Mouse (Mus musculus) hindbrain, postnatal 0 days (tissue): Measurements from ENCODE around the gene Dyrk2. TPM values are rescaled to one million over a fixed set of nuclear protein-coding genes. Genes with fewer than 3 reads are reported as not detected.

ENCODE experiments used
- ATAC-seq: fragments of 200-750 bp; cut with Nextera tagmentation; 2 replicates; pipeline ENCODE4 v1.8.0; 2017; ENCODE audit warnings: mild to moderate bottlenecking, moderate TSS enrichment, moderate library complexity
- DNase-seq: peaks from one replicate; pipeline ENCODE4 v3.0.0-alpha.2; 2015; ENCODE audit warnings: low spot score
- H3K27ac ChIP-seq: fragments of 300-500 bp; sonication (generic); 2 replicates; pipeline ENCODE4 v1.5.1; 2014; ENCODE audit warnings: mild to moderate bottlenecking
- H3K27me3 ChIP-seq: fragments of 300-500 bp; sonication (generic); 2 replicates; pipeline ENCODE4 v1.6.1; 2014; ENCODE audit warnings: low read length, mixed read lengths; ENCODE audit not compliant: insufficient read depth
- H3K36me3 ChIP-seq: fragments of 300-500 bp; sonication (generic); 2 replicates; pipeline ENCODE4 v1.6.1; 2014; ENCODE audit warnings: low read length, mixed read lengths; ENCODE audit not compliant: insufficient read depth
- H3K4me1 ChIP-seq: fragments of 300-500 bp; sonication (generic); 2 replicates; pipeline ENCODE4 v1.6.1; 2014; ENCODE audit warnings: antibody characterized with exemption, low read length, mixed read lengths; ENCODE audit not compliant: insufficient read depth
- H3K4me2 ChIP-seq: fragments of 300-500 bp; sonication (generic); 2 replicates; pipeline ENCODE4 v1.6.1; 2014; ENCODE audit warnings: low read depth, mild to moderate bottlenecking, low read length, moderate library complexity, mixed read lengths
- H3K4me3 ChIP-seq: fragments of 300-500 bp; sonication (generic); 2 replicates; pipeline ENCODE4 v1.5.1; 2014; ENCODE audit warnings: low read length
- H3K9ac ChIP-seq: fragments of 300-500 bp; sonication (generic); replicated peaks from 2 replicates; pipeline ENCODE4 v1.6.1; 2014; ENCODE audit warnings: mild to moderate bottlenecking, low read length, moderate library complexity, mixed read lengths
- H3K9me3 ChIP-seq: fragments of 300-500 bp; sonication (generic); 2 replicates; pipeline ENCODE4 v1.6.1; 2016; ENCODE audit warnings: low read length, mixed read lengths
- CTCF ChIP-seq: IDR thresholded peaks from 2 replicates; pipeline ENCODE4 v1.5.1; 2016; ENCODE audit warnings: antibody characterized with exemption, control low read depth, low read depth
- WGBS: fragments of 180-500 bp; shearing (Covaris S2); extraction: QIAGEN DNeasy Blood & Tissue Kit; methylation state at CpG from one replicate; pipeline ENCODE4 v1.1.7; 2014; 5-methylcytosine and 5-hydroxymethylcytosine counted together
- polyA plus RNA-seq: library from polyadenylated mRNA; unstranded; fragments of >200 nt; fragmentation: Nextera tagmentation; extraction: Ambion mirVana; gene quantifications from 2 replicates; pipeline ENCODE4 v1.2.1, GENCODE M21; 2015
- total RNA-seq: library from RNA; depleted of rRNA; stranded (reverse); fragments of >200 nt; gene quantifications from 2 replicates; pipeline ENCODE4 v1.2.3, GENCODE M21; 2014; rRNA removed

The Dyrk2 gene
- total RNA-seq (30.8 and 52.7 TPM in 2 replicates), polyA plus RNA-seq (7.7 and 8.0 TPM in 2 replicates)

DNA sequence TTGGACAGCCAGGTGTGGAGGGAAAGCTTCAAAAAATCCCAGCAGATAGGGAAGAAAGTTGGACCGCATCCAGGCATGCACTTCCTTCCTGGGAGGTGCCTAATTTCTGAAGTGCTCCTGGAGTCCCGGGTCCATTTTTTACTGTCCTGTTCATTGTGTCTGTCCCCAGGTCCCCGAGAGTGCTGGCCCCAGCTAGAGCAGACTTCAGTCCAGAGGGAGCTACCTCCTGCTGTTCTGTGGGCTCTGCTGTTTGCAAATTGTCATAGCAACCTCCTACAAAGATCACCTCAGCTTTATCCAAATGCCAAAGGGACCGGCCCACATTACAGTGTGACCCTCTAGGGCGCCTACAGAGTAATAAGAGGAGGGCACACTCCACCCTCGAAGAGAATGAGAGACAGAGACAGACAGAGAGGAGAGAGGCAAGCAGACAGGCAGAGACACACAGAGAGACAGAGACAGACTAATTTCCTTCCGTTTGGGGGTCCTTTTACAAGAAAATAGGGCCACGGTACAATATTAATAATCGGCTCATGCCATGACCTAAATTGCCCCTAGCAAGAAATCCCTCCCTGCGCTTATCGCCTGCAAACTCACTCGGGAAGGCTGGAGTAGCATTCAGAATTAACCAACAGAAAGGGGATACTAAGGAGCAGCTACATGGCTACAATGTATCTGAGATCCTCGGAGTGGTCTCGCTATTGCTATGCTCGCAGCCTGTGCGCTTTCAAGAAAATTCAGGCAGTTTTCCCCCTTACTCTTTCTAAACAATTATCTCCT, at the start of gene Dyrk2:
Gene Dyrk2, minus strand, starts transcription at position 9 of the 780 bp plus-strand sequence.
- Histone ChIP-seq H3K4me3 (peak within 1 kb of the TSS; percentile 80), H3K36me3 (no peaks in the 10 kb centered on the region; the same call in 1 of the 2 replicates), H3K9ac (peak within 1 kb of the TSS; percentile 96), H3K27me3 (no peaks in the 10 kb centered on the region), H3K4me2 (peak within 1 kb of the TSS; percentile 70), H3K4me1 (peaks cover 14% of the 10 kb centered on the region), H3K9me3 (no peaks in the 10 kb centered on the region), H3K27ac (peak within 1 kb of the TSS; percentile 96)
- ATAC-seq (no peak), DNase-seq (peak; percentile 66)
- WGBS, result 3% methylated on average over 16 of the region's 16 CpGs
- no peak for TF ChIP-seq CTCF

DNA sequence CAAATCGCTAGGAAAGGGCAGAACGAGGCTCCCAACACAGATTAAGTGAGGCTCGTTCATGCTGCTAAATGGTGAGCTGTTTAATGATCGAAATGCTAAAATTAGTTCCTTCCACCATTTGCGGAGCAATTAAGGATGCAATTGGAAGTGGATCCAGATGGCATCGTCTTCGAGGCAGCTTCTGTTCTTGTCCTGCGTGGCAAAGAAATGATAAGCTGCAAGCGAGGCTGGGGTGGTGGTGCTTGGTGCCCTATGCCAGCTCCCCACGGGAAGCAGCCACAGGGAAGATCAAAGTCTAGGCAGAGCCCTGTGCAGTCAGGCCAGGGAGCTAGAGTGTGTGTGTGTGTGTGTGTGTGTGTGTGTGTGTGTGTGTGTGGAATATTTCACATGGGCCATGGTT, 32.6 kb upstream of the Dyrk2 start:
- no peak overlapping the region for H3K27ac ChIP-seq
- no peaks in the 10 kb centered on the region for H3K9me3 ChIP-seq
- ATAC-seq, result no peak
- no peak overlapping the region for H3K4me3 ChIP-seq
- 59% methylated on average over 10 of the region's 10 CpGs for WGBS
- no peaks in the 10 kb centered on the region for H3K27me3 ChIP-seq
- no peak for TF ChIP-seq CTCF
- no peaks in the 10 kb centered on the region for H3K36me3 ChIP-seq
- H3K4me1 ChIP-seq, result no peaks in the 10 kb centered on the region
- peak; percentile 33 for DNase-seq
- no peak overlapping the region for H3K4me2 ChIP-seq
- H3K9ac ChIP-seq, result no peak overlapping the region

DNA sequence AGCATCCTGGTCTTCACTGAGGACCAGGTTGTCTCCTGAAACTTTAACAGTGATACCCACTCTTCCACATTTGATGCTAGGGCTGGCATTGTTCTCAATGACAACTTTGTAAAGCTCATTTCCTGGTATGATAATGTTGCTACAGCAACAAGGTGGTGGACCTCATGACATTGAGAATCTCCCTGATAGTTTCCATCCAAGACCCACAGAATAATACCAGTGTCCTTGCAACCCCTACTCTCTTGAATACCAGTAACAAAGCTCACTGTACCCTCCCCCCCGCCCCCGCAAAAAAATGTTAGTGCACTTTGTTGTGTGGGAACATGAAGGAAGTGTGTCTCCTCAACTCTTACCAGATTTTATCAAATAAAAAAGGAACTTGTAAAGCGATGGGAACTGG, 23.6 kb upstream of the Dyrk2 start:
- H3K36me3 ChIP-seq, result no peaks in the 10 kb centered on the region
- no peaks in the 10 kb centered on the region for H3K4me1 ChIP-seq
- no peak overlapping the region for H3K27ac ChIP-seq
- TF ChIP-seq CTCF, result no peak
- H3K4me2 ChIP-seq, result no peak overlapping the region
- WGBS, result 82% methylated on average over 3 of the region's 3 CpGs
- ATAC-seq (no peak), DNase-seq (no peak)
- no peaks in the 10 kb centered on the region for H3K27me3 ChIP-seq
- H3K4me3 ChIP-seq, result no peak overlapping the region
- H3K9ac ChIP-seq, result no peak overlapping the region
- no peaks in the 10 kb centered on the region for H3K9me3 ChIP-seq

DNA sequence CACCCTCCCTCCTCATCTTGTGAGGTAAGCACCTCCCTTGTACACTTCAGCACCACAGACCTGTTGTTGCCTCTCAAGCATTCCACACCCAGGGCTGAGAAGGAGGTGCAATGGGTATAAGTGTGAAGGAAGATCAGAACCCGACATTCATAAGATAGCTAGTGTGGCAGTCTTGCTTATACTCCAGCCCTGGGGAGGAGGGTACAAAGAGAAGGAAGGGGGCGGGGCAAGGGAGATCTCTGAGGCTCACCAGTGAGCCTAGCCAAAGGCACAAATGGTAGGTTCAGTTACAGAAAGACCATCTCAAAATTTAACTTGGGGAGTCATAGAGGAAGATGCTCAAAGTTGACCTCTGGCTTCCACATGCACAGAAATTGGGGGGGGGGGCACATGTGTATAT, 14.1 kb upstream of the Dyrk2 start:
- no peak for ATAC-seq
- no peak overlapping the region for H3K27ac ChIP-seq
- 95% methylated on average over 2 of the region's 2 CpGs for WGBS

DNA sequence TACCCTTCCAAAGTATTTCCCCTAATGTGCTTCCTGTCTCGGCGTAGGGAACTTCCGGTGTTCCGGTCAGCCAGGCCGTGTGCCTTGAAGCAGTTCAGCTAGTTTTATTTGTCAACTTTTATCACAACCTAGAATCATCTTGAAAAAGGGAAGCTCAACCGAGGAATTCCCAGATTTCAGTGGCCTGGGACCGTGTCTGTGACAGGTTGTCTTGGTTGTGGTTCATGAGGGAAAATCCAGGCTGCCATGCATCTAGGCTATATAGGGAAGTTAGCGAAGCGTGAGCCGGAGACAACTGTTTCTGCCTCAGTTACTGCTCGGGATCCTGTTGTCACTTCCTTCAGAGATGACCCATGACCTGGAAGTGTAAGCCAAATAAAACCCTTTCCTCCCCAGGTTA, 13.3 kb upstream of the Dyrk2 start:
- Histone ChIP-seq H3K27me3 (no peaks in the 10 kb centered on the region), H3K4me3 (no peak overlapping the region), H3K9ac (no peak overlapping the region), H3K9me3 (no peaks in the 10 kb centered on the region), H3K36me3 (no peaks in the 10 kb centered on the region), H3K27ac (no peak overlapping the region), H3K4me1 (no peaks in the 10 kb centered on the region), H3K4me2 (no peak overlapping the region)
- no peak for TF ChIP-seq CTCF
- DNase-seq (no peak), ATAC-seq (no peak)
- 84% methylated on average over 11 of the region's 11 CpGs for WGBS

More for the DNA sequence above, 14.1 kb upstream of the Dyrk2 start:
- DNase-seq, result no peak
- H3K9ac ChIP-seq, result no peak overlapping the region
- TF ChIP-seq CTCF, result no peak
- H3K4me2 ChIP-seq, result no peak overlapping the region
- no peaks in the 10 kb centered on the region for H3K9me3 ChIP-seq
- no peaks in the 10 kb centered on the region for H3K36me3 ChIP-seq
- H3K4me1 ChIP-seq, result no peaks in the 10 kb centered on the region
- H3K4me3 ChIP-seq, result no peak overlapping the region
- H3K27me3 ChIP-seq, result no peaks in the 10 kb centered on the region

DNA sequence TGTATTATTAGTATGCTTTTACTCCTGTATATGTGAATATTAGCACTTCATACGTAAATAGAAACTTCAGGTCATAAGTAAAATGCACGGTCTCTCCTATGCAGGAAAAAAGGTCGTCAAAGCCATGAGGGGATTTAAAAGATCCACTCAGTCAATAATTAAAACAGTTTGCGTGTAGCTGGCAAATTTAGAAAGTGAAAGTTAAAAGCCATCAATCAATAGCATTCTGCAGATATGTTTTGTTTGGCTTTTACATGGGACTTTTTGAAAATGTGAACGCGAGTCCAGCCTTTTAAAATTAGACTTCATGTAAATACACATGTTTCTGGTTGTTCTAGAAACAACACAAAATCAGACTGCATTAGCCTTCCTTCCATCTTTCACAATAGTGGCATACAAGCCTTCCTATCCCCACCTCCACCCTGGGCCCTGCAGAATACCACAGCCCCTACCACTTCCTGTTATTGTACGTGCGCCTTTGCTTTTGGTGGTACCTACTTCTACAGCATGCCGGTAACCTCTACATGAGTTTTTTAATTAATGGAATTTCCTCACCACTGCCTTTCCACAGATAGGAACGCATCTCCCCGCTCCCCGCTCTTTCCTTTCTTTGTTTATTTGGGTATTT, 12.4 kb upstream of the Dyrk2 start:
- WGBS, result 90% methylated on average over 12 of the region's 12 CpGs

DNA sequence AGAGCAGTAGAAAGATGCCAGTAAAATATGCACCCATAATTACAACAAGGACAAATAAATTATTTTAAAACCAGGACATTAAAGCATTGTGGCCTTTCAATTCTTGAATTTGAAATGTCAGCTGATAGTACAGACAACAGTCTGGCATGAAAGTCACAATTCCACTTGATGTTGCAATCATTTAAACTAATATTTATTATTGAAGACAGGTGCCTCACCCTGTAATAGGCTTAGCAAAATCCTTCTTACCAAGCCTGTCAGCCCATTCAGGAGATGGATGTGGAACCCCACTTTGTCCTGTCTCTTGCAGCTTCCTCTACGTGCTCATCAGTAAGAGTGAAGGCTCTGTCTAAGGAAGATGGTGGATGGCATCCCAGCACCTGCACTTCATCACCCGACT, 10.8 kb upstream of the Dyrk2 start:
- Histone ChIP-seq H3K4me3 (no peak overlapping the region), H3K36me3 (no peaks in the 10 kb centered on the region), H3K4me2 (no peak overlapping the region), H3K9ac (no peak overlapping the region), H3K27ac (no peak overlapping the region), H3K9me3 (no peaks in the 10 kb centered on the region), H3K27me3 (no peaks in the 10 kb centered on the region), H3K4me1 (no peaks in the 10 kb centered on the region)
- ATAC-seq (no peak), DNase-seq (no peak)
- 75% methylated on average over 2 of the region's 2 CpGs for WGBS
- TF ChIP-seq CTCF, result no peak

More for the DNA sequence above, 12.4 kb upstream of the Dyrk2 start:
- no peak overlapping the region for H3K9ac ChIP-seq
- H3K27ac ChIP-seq, result no peak overlapping the region
- no peaks in the 10 kb centered on the region for H3K9me3 ChIP-seq
- H3K27me3 ChIP-seq, result no peaks in the 10 kb centered on the region
- no peak for TF ChIP-seq CTCF
- no peak overlapping the region for H3K4me2 ChIP-seq
- H3K4me1 ChIP-seq, result no peaks in the 10 kb centered on the region
- DNase-seq, result no peak
- no peak for ATAC-seq
- no peak overlapping the region for H3K4me3 ChIP-seq
- no peaks in the 10 kb centered on the region for H3K36me3 ChIP-seq
